Mouse (Mus musculus) CH12.LX (cell line): ENCODE measurements around the gene Prkca. TPM values are rescaled to one million over a fixed set of nuclear protein-coding genes. Genes with fewer than 3 reads are reported as not detected.

Source experiments
- DNase-seq: peaks from one replicate; pipeline ENCODE4 v3.0.0-alpha.2; 2013; ENCODE audit errors: extremely low read depth
- H3K27ac ChIP-seq: 2 replicates; pipeline ENCODE4 v1.5.1; 2012; ENCODE audit warnings: low read depth, mild to moderate bottlenecking, control low read depth, moderate library complexity; ENCODE audit not compliant: insufficient read depth
- H3K27me3 ChIP-seq: replicated peaks from 2 replicates; pipeline ENCODE3; 2012; ENCODE audit warnings: inconsistent platforms
- H3K36me3 ChIP-seq, 2 experiments: replicated peaks in 1 of 2; 2 replicates each; pipeline versions ENCODE3 to v1.6.1; 2012; ENCODE audit warnings: inconsistent platforms in 1 of 2, low read length in 1 of 2, mild to moderate bottlenecking in 1 of 2, mixed read lengths in 1 of 2, moderate library complexity in 1 of 2; ENCODE audit not compliant: control insufficient read depth in 1 of 2, insufficient read depth in 1 of 2
- H3K4me1 ChIP-seq, 2 experiments: 2 replicates each; pipeline ENCODE4 v1.6.1; 2012; ENCODE audit warnings: inconsistent platforms in 1 of 2, moderate library complexity in 1 of 2; ENCODE audit not compliant: insufficient read depth in 2 of 2, control insufficient read depth in 1 of 2
- H3K4me2 ChIP-seq: 2 replicates; pipeline ENCODE4 v1.6.1; 2012; ENCODE audit warnings: low read depth, mild to moderate bottlenecking, control low read depth; ENCODE audit not compliant: poor library complexity, insufficient read depth, severe bottlenecking
- H3K4me3 ChIP-seq, 3 experiments: fragments of 150-350 bp in 1 of 3; sonication (generic) in 1 of 3; replicated peaks in 1 of 3; 2 replicates each; pipeline versions ENCODE3 to v1.5.1; 2011 to 2012; ENCODE audit warnings: low read depth in 2 of 3, low read length in 2 of 3, mild to moderate bottlenecking in 2 of 3, moderate library complexity in 2 of 3, control low read depth in 1 of 3, improper control_type of control experiment in 1 of 3, inconsistent platforms in 1 of 3, mixed read lengths in 1 of 3; ENCODE audit not compliant: poor library complexity in 1 of 3
- H3K79me2 ChIP-seq: replicated peaks from 2 replicates; pipeline ENCODE4 v1.6.1; 2012; ENCODE audit warnings: mild to moderate bottlenecking, moderate library complexity; ENCODE audit not compliant: control insufficient read depth, poor library complexity, insufficient read depth, severe bottlenecking; ENCODE audit errors: extremely low read depth
- H3K9ac ChIP-seq: 2 replicates; pipeline ENCODE4 v1.6.1; 2012; ENCODE audit warnings: low read depth, mild to moderate bottlenecking, control low read depth, moderate library complexity; ENCODE audit not compliant: insufficient read depth
- H3K9me3 ChIP-seq: replicated peaks from 2 replicates; pipeline ENCODE3; 2012; ENCODE audit warnings: low read length, inconsistent platforms, mixed read lengths
- BHLHE40 ChIP-seq: IDR thresholded peaks from 2 replicates; pipeline ENCODE4 v1.6.1; 2011; ENCODE audit warnings: mild to moderate bottlenecking, low read depth, low read length, improper control_type of control experiment
- EP300 ChIP-seq: IDR thresholded peaks from 2 replicates; pipeline ENCODE4 v1.6.1; 2011; ENCODE audit warnings: low read length, improper control_type of control experiment
- HCFC1 ChIP-seq: IDR thresholded peaks from 2 replicates; pipeline ENCODE4 v1.6.1; 2012; ENCODE audit warnings: low read depth, mild to moderate bottlenecking, inconsistent platforms, low read length, improper control_type of control experiment
- JUND ChIP-seq: conservative IDR thresholded peaks from 2 replicates; pipeline ENCODE4 v1.6.1; 2011; ENCODE audit warnings: low read depth, low read length, improper control_type of control experiment
- MAZ ChIP-seq: IDR thresholded peaks from 2 replicates; pipeline ENCODE4 v1.6.1; 2012; ENCODE audit warnings: low read depth, mild to moderate bottlenecking, inconsistent platforms, low read length, improper control_type of control experiment, moderate library complexity
- MEF2A ChIP-seq: IDR thresholded peaks from 2 replicates; pipeline ENCODE4 v1.6.1; 2014; ENCODE audit warnings: low read depth, mild to moderate bottlenecking, inconsistent platforms, low read length, improper control_type of control experiment, borderline replicate concordance
- MYC ChIP-seq: IDR thresholded peaks from 2 replicates; pipeline ENCODE4 v1.6.1; 2011; ENCODE audit warnings: low read depth, mild to moderate bottlenecking, improper control_type of control experiment, low read length
- NELFE ChIP-seq: IDR thresholded peaks from 2 replicates; pipeline ENCODE4 v1.6.1; 2011; ENCODE audit warnings: low read depth, low read length, improper control_type of control experiment
- POLR2A ChIP-seq: IDR thresholded peaks from 2 replicates; pipeline ENCODE4 v1.6.1; 2011; ENCODE audit warnings: low read depth, mild to moderate bottlenecking, improper control_type of control experiment, low read length
- POLR2AphosphoS2 ChIP-seq: IDR thresholded peaks from 2 replicates; pipeline ENCODE4 v1.6.1; 2011; ENCODE audit warnings: low read depth, low read length, improper control_type of control experiment
- TBP ChIP-seq: conservative IDR thresholded peaks from 2 replicates; pipeline ENCODE4 v1.6.1; 2011; ENCODE audit warnings: low read depth, low read length, improper control_type of control experiment
- USF1 ChIP-seq: IDR thresholded peaks from 2 replicates; pipeline ENCODE4 v1.6.1; 2014; ENCODE audit warnings: low read depth, mild to moderate bottlenecking, inconsistent platforms, low read length, improper control_type of control experiment
- USF2 ChIP-seq: conservative IDR thresholded peaks from 2 replicates; pipeline ENCODE4 v1.6.1; 2011; ENCODE audit warnings: low read depth, low read length, improper control_type of control experiment
- ZC3H11A ChIP-seq: IDR thresholded peaks from 2 replicates; pipeline ENCODE4 v1.6.1; 2012; ENCODE audit warnings: low read depth, mild to moderate bottlenecking, inconsistent platforms, low read length, improper control_type of control experiment
- ZKSCAN1 ChIP-seq: IDR thresholded peaks from 2 replicates; pipeline ENCODE4 v1.6.1; 2012; ENCODE audit warnings: low read depth, inconsistent platforms, low read length, improper control_type of control experiment, borderline replicate concordance
- ZMIZ1 ChIP-seq: IDR thresholded peaks from 2 replicates; pipeline ENCODE4 v1.6.1; 2012; ENCODE audit warnings: low read depth, mild to moderate bottlenecking, inconsistent platforms, low read length, improper control_type of control experiment
- ZNF384 ChIP-seq: IDR thresholded peaks from 2 replicates; pipeline ENCODE4 v1.6.1; 2012; ENCODE audit warnings: low read depth, low read length, improper control_type of control experiment, inconsistent platforms
- dilution Hi-C: fragments of 300-500 bp; cut with MboI; formaldehyde crosslinking; loops from 2 replicates; pipeline ENCODE4 v1.14.3; 2020; ENCODE audit warnings: low sequenced_read_pairs; ENCODE audit not compliant: extremely low pct_unique_long_range_greater_than_20kb, extremely low pct_ligation_motif_present
- in situ Hi-C: fragments of 300-500 bp; cut with MboI; formaldehyde crosslinking; loops from 3 replicates; pipeline ENCODE4 v1.14.3; 2019; ENCODE audit warnings: low sequenced_read_pairs, low pct_ligation_motif_present, low pct_unique_long_range_greater_than_20kb, mixed read lengths
- polyA plus RNA-seq: library from polyadenylated mRNA; unstranded; fragments of >175 nt; gene quantifications from 2 replicates; pipeline ENCODE4 v1.2.1, GENCODE M21; 2012; ENCODE audit warnings: low read depth; ENCODE audit not compliant: insufficient read length
- total RNA-seq, 2 experiments: library from RNA; depleted of rRNA; stranded (reverse); fragments of 300-350 nt in 1 of 2; fragments of >200 nt in 1 of 2; gene quantifications; 2 replicates each; pipeline ENCODE4 v1.2.3; 2012 to 2014

The Prkca gene
- total and polyA plus RNA-seq, 3 experiments, result 40.0 to 107 (median 43.7) TPM

DNA sequence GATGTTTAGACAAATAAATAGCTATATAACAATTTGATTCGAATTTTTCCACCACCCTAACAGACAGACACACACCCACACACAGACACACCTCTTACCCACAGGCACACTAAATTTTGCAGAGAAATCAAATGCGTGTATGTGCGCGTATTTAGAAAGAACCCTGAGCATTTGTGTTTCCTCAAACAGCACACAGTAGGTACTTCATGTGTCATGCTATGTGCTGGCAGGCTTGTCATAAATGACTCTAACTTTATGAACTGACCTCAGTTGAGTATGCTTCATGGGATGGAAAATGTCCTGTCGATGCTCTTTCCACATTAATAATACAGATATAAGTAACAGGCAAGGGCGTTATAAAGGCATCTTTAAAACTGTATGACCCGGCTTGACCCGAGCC is 17.8 kb downstream of the Prkca start:
- H3K9ac ChIP-seq, result no peak overlapping the region

DNA sequence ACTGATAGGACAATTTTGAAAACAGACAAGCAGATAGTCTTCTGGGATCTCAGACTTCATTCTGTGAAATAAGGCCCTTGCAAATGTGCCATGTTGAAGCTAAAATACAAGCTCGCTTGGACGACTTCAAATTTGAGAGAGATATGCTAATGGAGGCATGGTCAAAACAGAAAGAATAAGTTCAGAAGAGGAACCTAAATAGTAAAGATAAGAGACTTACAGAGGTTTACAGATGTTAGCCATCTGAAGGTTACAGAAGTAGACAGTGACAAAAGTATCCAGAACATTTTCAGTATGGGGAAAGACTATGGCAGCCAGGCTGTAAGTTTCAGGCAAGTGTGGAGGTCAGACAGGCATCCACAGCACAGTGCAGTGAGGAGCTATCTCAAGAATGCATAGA is 21.6 kb downstream of the Prkca start:
- dilution Hi-C loops, result no loop called here
- DNase-seq, result no peak
- peaks cover 6 to 54% of the 10 kb centered on the region in 2 experiments for H3K4me1 ChIP-seq

More for the DNA sequence above, 17.8 kb downstream of the Prkca start:
- no peaks in the 10 kb centered on the region for H3K9me3 ChIP-seq
- dilution Hi-C loops, result no loop called here
- no peak overlapping the region for H3K4me3 ChIP-seq
- no peak overlapping the region for H3K4me2 ChIP-seq
- H3K27ac ChIP-seq, result no peak overlapping the region
- H3K27me3 ChIP-seq, result no peaks in the 10 kb centered on the region
- in situ Hi-C loops, result no loop called here
- peaks cover 23% of the 10 kb centered on the region for H3K79me2 ChIP-seq
- TF ChIP-seq ZKSCAN1, result peak; percentile 74
- TF ChIP-seq TBP, result no peak
- TF ChIP-seq NELFE, result no peak
- no peak for TF ChIP-seq POLR2AphosphoS2
- no peak for TF ChIP-seq EP300
- TF ChIP-seq ZNF384, result no peak
- TF ChIP-seq HCFC1, result no peak
- DNase-seq, result no peak
- peaks cover 0 to 43% of the 10 kb centered on the region in 2 experiments; a peak in 2 of 4 replicates for H3K4me1 ChIP-seq
- peaks cover 22 to 94% of the 10 kb centered on the region in 2 experiments for H3K36me3 ChIP-seq

DNA sequence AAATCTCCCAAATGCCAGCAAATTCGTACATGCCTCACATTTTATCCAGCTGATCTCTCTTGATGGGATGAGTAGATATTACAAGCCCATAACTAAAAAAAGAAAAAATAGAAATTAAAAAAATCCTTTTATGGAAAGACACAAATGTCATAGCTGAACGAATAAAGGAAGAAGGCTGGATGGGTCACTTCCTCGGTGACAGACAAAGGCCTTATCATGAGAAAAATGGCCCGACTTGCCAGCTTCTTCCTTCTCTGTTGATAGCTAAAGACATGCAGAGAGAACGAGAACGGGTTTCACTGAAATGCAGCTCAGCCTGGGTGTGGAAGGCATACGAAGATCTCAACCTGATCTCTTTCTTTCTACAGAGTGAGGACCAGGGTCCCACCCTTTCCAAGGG is 23.2 kb downstream of the Prkca start:
- no peak for DNase-seq
- no peak overlapping the region for H3K27ac ChIP-seq
- peaks cover 12 to 98% of the 10 kb centered on the region in 2 experiments for H3K36me3 ChIP-seq
- in situ Hi-C loops, result no loop called here
- TF ChIP-seq USF1 (no peak), NELFE (no peak), ZMIZ1 (no peak), EP300 (no peak), ZNF384 (no peak), TBP (no peak)
- H3K4me1 ChIP-seq, result peaks cover 6 to 45% of the 10 kb centered on the region in 2 experiments
- peaks cover 36% of the 10 kb centered on the region for H3K79me2 ChIP-seq
- H3K27me3 ChIP-seq, result no peaks in the 10 kb centered on the region
- H3K4me3 ChIP-seq, result no peak overlapping the region
- H3K9ac ChIP-seq, result no peak overlapping the region
- no peaks in the 10 kb centered on the region for H3K9me3 ChIP-seq
- H3K4me2 ChIP-seq, result no peak overlapping the region
- dilution Hi-C loops, result no loop called here

More for the DNA sequence above, 21.6 kb downstream of the Prkca start:
- no peak overlapping the region for H3K27ac ChIP-seq
- H3K36me3 ChIP-seq, result peaks cover 10 to 96% of the 10 kb centered on the region in 2 experiments
- in situ Hi-C loops, result no loop called here
- H3K79me2 ChIP-seq, result peaks cover 31% of the 10 kb centered on the region
- H3K9ac ChIP-seq, result no peak overlapping the region
- H3K4me3 ChIP-seq, result no peak overlapping the region
- TF ChIP-seq EP300, result no peak
- TF ChIP-seq ZC3H11A, result no peak
- no peak for TF ChIP-seq MYC
- no peak for TF ChIP-seq MEF2A
- TF ChIP-seq JUND, result no peak
- no peak for TF ChIP-seq MAZ
- TF ChIP-seq BHLHE40, result no peak
- no peak for TF ChIP-seq POLR2A
- no peak for TF ChIP-seq USF2
- TF ChIP-seq, all 38 proteins: peak for 0
- H3K4me2 ChIP-seq, result no peak overlapping the region
- no peaks in the 10 kb centered on the region for H3K9me3 ChIP-seq
- H3K27me3 ChIP-seq, result no peaks in the 10 kb centered on the region
